Mouse (Mus musculus): Measurements from ENCODE around the gene Bcat2. TPM values are rescaled to one million over a fixed set of nuclear protein-coding genes. Genes with fewer than 3 reads are reported as not detected.

Bcat2 gene
- polyA plus RNA-seq, 1 experiment from 2014 or later = 23.3 TPM

DNA sequence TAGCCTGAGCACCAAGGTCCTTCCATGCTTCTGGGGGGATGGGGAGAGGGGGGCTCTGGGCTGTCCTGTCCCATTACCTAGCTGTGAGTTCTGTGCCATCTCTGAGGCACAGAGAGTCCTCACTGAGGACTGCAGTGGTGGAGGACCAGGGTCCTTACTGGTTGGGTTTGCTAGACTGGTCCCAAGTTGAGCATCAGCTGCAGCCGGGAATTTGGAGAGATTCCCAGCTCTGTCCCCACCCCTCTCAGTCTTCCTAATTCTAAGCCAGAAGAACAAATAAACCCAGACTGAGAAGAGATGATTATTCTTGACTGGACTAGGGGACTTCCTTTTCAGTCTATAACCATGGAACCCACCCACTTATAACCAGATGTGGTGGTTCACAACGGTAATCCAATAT lies 39.3 kb upstream of the Bcat2 start:
- no peak overlapping the region for H3K4me2 ChIP-seq (replicated peaks)
- no peaks in the 10 kb centered on the region for H3K9me3 ChIP-seq
- WGBS = 66% methylated on average over 2 of the region's 2 CpGs
- H3K36me3 ChIP-seq = no peaks in the 10 kb centered on the region
- H3K9ac ChIP-seq (replicated peaks) = no peak overlapping the region
- no peak for ATAC-seq (replicated peaks)
- no peak overlapping the region for H3K27ac ChIP-seq (replicated peaks)
- no peaks in the 10 kb centered on the region for H3K27me3 ChIP-seq
- no peak overlapping the region for H3K4me3 ChIP-seq
- peaks cover 3% of the 10 kb centered on the region; the same call in 1 of the 2 replicates for H3K4me1 ChIP-seq

DNA sequence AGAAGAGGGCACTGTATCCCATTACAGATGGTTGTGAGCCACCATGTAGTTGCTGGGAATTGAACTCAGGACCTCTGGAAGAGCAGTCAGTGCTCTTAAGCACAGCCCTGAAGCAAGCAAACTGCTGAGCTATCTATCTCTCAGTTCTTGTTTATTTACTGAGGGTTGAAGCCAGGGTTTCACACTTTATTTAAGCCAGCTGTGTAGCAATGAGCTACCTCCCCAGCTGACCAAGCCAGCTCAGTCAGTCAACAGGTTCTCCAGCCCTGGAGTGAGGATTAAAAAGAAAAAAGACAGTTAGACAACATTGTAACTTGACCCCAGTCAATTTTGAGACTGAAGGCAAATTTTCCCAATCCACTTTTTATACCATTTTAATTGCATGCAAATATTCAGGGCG lies 34.3 kb upstream of the Bcat2 start:
- ATAC-seq (replicated peaks) = no peak
- Histone ChIP-seq H3K36me3 (no peaks in the 10 kb centered on the region), H3K4me1 (peaks cover 7% of the 10 kb centered on the region), H3K27me3 (no peaks in the 10 kb centered on the region), H3K9ac (replicated peaks) (no peak overlapping the region), H3K27ac (replicated peaks) (no peak overlapping the region), H3K4me3 (no peak overlapping the region), H3K4me2 (replicated peaks) (no peak overlapping the region), H3K9me3 (no peaks in the 10 kb centered on the region)
- 76% methylated on average over 1 of the region's 1 CpGs for WGBS

DNA sequence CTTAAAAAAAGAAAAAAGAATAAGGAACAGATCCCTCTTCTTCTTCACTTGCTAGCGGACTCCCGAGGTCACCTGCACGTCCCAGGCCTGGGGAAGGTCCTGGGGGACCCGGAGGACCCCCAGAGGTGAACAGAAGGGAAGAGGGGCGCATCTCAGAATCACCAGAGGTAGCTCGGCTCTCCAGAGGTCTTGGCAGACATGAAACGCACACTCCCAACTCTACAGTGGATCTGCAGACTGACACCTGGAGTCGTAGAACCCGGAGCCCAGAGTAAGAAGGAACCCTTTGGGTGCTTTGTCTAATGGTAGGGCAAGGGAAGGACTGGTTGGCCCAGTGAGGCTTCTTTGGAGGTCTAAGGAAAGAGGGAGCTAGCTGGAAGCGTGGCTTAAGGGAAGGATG lies 32.4 kb upstream of the Bcat2 start:
- Histone ChIP-seq H3K36me3 (no peaks in the 10 kb centered on the region), H3K4me1 (peaks cover 7% of the 10 kb centered on the region), H3K27me3 (no peaks in the 10 kb centered on the region), H3K9ac (replicated peaks) (peak overlapping the region; percentile 72), H3K27ac (replicated peaks) (no peak overlapping the region), H3K4me3 (peak overlapping the region; percentile 54), H3K4me2 (replicated peaks) (peak overlapping the region; percentile 81), H3K9me3 (no peaks in the 10 kb centered on the region)
- ATAC-seq (replicated peaks) = peak; percentile 6; the same call in 1 of the 2 replicates
- 77% methylated on average over 10 of the region's 10 CpGs for WGBS

DNA sequence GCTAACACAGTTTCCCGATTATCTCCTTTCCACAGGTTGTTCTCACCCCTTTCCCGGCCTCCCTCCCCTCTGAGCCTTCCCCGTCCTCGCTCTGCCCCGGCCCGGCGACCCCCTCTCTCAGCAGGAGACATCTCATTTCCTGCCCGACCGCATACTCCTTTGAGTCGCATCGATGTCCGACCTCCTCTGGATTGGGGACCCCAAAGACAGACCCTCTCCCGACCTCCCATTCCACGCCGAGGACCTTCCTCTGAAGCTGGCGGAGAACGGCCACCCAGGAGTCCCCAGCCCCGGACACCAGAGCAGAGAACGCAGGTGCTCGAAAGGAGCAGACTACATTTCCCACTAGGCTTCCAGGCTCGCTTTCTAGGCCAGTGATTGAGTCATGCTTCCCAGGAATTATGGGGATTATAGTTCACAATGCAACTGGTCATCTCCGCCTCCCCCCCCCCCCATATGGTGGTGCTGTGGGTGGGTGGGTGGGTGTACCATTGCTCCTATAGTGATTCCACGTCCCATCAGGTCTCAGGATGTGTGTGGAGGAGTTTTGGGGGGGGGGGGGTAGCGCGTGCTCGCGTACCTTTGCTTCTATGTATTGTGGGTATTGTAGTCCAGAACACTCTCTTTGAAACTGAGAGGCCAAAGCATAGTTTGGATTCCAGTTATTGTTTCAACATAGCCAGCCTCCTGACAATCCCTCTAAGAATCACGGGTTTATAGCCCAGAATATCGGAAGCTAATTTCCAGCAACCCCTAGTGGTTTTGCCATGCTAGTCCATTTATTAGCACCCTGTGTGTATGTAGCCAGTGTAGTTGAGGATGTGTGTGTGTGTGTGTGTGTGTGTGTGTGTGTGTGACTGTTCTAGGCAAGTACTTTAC lies 31.6 kb upstream of the Bcat2 start:
- no peaks in the 10 kb centered on the region for H3K9me3 ChIP-seq
- H3K4me3 ChIP-seq = peak overlapping the region; percentile 54
- peak overlapping the region; percentile 81 for H3K4me2 ChIP-seq (replicated peaks)
- H3K4me1 ChIP-seq = peaks cover 7% of the 10 kb centered on the region
- peak; percentile 90 for ATAC-seq (replicated peaks)
- H3K9ac ChIP-seq (replicated peaks) = peak overlapping the region; percentile 72
- WGBS = under 1% methylated on average over 28 of the region's 29 CpGs
- H3K36me3 ChIP-seq = no peaks in the 10 kb centered on the region
- H3K27me3 ChIP-seq = no peaks in the 10 kb centered on the region
- 0 out of 2 replicates have a peak overlapping the region, but pooled peaks have one; percentile 29 for H3K27ac ChIP-seq (replicated peaks)

DNA sequence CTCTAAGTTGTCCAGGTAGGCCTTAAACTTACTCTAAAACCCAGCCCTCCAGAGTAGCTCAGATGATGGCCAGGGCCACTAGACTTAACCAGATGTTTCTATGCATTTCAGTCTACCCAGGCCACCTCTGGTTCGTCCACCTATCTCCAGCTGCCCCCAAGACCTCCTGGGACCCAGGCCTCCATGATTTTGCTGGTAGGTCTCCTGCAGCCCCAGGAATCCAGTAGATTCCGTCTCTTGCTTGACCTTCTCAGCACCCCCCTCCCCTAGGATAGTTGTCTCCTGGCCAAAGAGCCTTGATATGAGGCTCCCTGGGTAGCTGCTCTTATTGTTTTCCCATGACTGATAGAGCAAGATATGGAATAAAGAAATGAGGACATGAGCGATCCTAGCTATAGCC lies 30.9 kb upstream of the Bcat2 start:
- no peak; the same call in 1 of the 2 replicates for ATAC-seq (replicated peaks)
- Histone ChIP-seq H3K9ac (replicated peaks) (no peak overlapping the region), H3K4me1 (peaks cover 7% of the 10 kb centered on the region), H3K27me3 (no peaks in the 10 kb centered on the region), H3K27ac (replicated peaks) (no peak overlapping the region), H3K4me3 (no peak overlapping the region), H3K9me3 (no peaks in the 10 kb centered on the region), H3K4me2 (replicated peaks) (no peak overlapping the region), H3K36me3 (no peaks in the 10 kb centered on the region)
- WGBS = 90% methylated on average over 3 of the region's 3 CpGs

DNA sequence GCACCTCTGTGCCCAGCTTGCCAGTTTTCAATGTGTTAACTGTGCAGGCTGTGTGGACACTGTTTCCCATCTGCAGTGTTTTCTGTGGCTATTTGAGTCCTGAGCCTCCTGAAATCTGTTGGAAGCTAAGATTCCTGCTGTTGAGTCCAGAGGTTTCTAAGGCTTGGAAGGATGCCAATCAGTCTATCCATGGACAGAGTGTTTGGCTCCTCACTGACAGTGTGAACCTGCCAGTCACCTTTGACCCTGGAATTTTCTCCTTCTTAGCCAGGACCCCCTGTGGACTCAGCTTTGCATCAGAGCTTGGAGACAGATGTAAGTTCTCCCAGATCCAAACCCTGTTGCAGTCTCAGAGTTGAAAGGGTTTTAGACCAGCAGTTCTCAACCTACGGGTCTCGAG lies 29.7 kb upstream of the Bcat2 start:
- Histone ChIP-seq H3K4me3 (no peak overlapping the region), H3K9ac (replicated peaks) (no peak overlapping the region), H3K4me1 (peaks cover 7% of the 10 kb centered on the region), H3K27me3 (no peaks in the 10 kb centered on the region), H3K4me2 (replicated peaks) (no peak overlapping the region), H3K9me3 (no peaks in the 10 kb centered on the region), H3K27ac (replicated peaks) (no peak overlapping the region), H3K36me3 (no peaks in the 10 kb centered on the region)
- WGBS = 73% methylated on average over 2 of the region's 2 CpGs
- ATAC-seq (replicated peaks) = no peak

DNA sequence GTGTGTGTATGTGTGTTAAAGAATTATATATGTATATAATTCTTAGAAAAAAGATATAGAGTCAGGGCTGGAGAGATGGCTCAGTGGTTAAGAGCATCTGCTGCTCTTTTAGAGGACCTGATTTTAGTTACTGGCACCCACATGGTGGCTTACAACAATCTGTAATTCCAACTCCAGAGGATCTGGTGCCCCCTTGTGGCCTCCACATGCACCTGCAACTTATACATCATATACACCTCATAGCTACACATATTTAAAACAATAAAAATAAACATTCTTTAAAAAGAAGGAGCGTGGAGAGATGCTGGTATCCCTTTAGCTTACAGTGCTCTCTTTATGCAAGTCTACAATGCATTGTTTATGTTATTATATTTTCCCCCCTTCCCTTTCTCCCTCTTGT lies 25.4 kb upstream of the Bcat2 start:
- no peaks in the 10 kb centered on the region for H3K27me3 ChIP-seq
- no peaks in the 10 kb centered on the region for H3K4me1 ChIP-seq
- H3K9ac ChIP-seq (replicated peaks) = no peak overlapping the region
- 97% methylated on average over 1 of the region's 1 CpGs for WGBS
- no peak overlapping the region for H3K4me3 ChIP-seq
- no peak overlapping the region for H3K27ac ChIP-seq (replicated peaks)
- H3K9me3 ChIP-seq = no peaks in the 10 kb centered on the region
- H3K36me3 ChIP-seq = no peaks in the 10 kb centered on the region
- ATAC-seq (replicated peaks) = no peak
- no peak overlapping the region for H3K4me2 ChIP-seq (replicated peaks)

DNA sequence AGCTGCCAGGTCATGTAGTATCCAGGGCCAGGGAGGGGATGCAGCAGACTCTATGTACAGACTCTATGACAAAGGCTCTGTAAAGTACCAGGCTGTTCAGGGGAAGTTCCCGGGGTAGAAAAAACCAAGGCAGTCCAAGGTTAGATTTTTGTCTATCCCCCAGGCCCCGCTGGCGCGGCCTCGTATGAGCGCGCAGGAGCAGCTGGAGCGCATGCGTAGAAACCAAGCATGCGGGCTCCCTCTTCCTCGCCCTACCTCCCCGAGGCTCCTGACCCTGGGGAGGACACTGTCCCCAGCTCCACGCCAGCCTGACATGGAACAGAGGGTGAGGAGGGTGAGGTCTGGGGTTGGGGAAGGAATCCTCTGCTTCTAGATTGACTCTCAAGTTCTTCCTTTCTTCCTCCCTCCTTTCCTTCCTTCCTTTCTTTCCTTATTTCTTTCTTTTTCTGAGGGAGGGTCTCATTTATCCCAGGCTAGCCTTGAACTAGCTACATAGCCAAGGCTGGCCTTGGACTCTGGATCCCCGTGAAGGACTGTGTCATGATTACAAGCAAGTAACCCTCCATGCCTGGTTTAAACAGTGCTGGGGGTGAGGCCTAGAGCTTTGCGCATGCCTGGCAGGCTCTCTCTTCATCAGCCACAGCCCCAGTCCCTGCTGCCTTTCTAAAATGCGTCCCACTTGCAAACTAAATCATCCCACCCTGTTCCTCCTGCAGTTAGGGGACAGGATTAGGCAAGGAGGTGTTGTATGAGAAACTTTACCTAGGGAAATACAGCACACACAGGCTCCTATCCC lies 20.1 kb upstream of the Bcat2 start:
- Histone ChIP-seq H3K27me3 (no peaks in the 10 kb centered on the region), H3K9me3 (no peaks in the 10 kb centered on the region), H3K9ac (replicated peaks) (no peak overlapping the region), H3K36me3 (no peaks in the 10 kb centered on the region), H3K4me2 (replicated peaks) (no peak overlapping the region), H3K27ac (replicated peaks) (no peak overlapping the region), H3K4me3 (no peak overlapping the region), H3K4me1 (no peaks in the 10 kb centered on the region)
- ATAC-seq (replicated peaks) = no peak
- 89% methylated on average over 16 of the region's 16 CpGs for WGBS

DNA sequence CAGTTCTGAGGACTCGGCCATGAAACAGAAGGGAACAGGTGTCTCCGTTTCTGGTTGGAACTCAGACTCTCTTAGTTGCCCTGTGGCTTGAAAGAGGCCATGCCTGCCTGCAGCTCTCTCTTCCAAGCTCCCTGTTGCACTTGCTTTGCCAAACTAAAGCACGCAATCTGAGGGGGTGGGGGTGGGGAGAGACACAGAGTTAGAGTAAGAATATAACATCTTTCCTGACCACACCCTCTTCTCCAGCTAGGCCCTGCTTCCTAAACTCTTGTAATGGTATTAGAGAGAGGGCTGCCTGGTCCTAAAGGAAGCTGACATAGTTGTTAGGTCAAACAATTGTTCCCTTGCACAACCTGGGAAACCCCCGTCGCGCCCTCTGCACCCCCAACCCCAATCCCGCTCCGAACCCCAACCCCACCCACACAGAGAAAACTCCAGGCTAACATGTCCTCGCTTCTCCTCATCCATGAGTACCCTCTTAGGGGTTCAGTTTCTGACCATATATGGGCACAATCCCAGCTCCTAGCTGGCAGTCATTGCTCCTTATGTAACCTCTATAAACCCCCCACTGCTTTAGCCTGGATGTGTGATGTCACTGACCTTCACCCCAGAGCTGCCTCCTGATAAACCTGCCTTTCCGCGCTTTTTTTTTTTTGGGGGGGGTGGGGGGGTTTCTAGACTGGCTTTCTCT lies 19.0 kb upstream of the Bcat2 start:
- H3K27me3 ChIP-seq = no peaks in the 10 kb centered on the region
- no peaks in the 10 kb centered on the region for H3K36me3 ChIP-seq
- no peak for ATAC-seq (replicated peaks)
- no peaks in the 10 kb centered on the region for H3K4me1 ChIP-seq
- H3K4me2 ChIP-seq (replicated peaks) = no peak overlapping the region
- H3K4me3 ChIP-seq = no peak overlapping the region
- H3K27ac ChIP-seq (replicated peaks) = no peak overlapping the region
- H3K9ac ChIP-seq (replicated peaks) = no peak overlapping the region
- no peaks in the 10 kb centered on the region for H3K9me3 ChIP-seq
- 76% methylated on average over 11 of the region's 11 CpGs for WGBS

DNA sequence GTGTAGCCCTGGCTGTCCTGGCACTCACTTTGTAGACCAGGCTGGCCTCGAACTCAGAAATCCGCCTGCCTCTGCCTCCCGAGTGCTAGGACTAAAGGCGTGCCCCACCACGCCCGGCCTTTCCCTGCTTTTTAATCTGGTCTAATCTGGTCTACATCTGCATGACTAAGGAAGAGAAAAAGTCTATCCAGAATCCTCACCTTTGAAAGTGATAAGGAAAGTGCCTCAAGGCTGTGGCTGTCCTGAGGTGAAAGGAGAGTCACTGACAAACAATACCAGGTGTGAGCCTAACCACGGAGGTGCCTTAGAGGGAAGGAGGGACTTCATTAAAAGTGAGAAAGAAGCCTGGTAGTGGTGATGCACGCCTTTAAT lies 18.5 kb upstream of the Bcat2 start:
- WGBS = 79% methylated on average over 8 of the region's 8 CpGs
- Histone ChIP-seq H3K9ac (replicated peaks) (no peak overlapping the region), H3K4me3 (no peak overlapping the region), H3K4me1 (no peaks in the 10 kb centered on the region), H3K27ac (replicated peaks) (no peak overlapping the region), H3K27me3 (no peaks in the 10 kb centered on the region), H3K9me3 (no peaks in the 10 kb centered on the region), H3K36me3 (no peaks in the 10 kb centered on the region), H3K4me2 (replicated peaks) (no peak overlapping the region)
- no peak for ATAC-seq (replicated peaks)

DNA sequence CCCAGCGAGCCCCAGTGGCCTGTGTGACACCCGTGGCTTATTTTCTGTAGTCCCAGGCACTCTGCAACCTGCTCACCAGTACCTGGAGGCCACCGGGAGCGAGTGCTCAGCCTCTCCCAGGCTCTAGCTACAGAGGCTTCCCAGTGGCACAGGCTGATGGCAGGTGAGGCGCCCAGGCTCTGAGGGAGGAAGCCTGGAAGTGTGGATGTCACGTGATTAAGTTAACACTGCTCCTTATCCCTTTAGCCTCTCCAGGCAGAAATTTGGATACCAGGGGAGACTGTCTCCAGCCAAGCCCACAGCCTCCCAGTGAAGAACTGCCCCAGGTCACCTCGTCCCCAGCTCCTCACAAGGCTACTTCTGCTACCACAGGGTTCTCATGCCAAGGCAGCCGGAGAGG lies 16.4 kb upstream of the Bcat2 start:
- no peak for ATAC-seq (replicated peaks)
- Histone ChIP-seq H3K36me3 (no peaks in the 10 kb centered on the region), H3K27ac (replicated peaks) (no peak overlapping the region), H3K4me1 (no peaks in the 10 kb centered on the region), H3K9ac (replicated peaks) (no peak overlapping the region), H3K9me3 (no peaks in the 10 kb centered on the region), H3K4me3 (no peak overlapping the region), H3K27me3 (no peaks in the 10 kb centered on the region), H3K4me2 (replicated peaks) (no peak overlapping the region)
- 63% methylated on average over 8 of the region's 8 CpGs for WGBS

DNA sequence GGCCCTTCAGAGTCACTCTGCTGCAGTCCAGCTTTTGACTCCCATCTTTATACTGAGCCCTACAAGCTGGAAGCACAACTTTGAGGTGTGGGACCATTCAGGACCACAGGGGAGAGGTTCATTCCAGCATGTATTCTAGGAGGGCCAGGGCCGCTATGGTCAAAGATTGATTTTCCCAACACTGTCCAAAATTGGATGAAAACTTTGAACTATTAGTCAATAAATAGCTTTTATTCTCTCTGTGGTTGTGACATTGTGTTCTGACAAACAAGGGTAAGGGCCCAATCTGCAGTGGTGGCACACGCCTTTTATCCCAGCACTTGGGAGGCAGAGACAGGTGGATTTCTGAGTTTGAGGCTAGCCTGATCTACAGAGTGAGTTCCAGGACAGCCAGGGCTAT lies 16.0 kb upstream of the Bcat2 start:
- H3K36me3 ChIP-seq = no peaks in the 10 kb centered on the region
- no peaks in the 10 kb centered on the region for H3K9me3 ChIP-seq
- ATAC-seq (replicated peaks) = no peak
- no peak overlapping the region for H3K4me2 ChIP-seq (replicated peaks)
- WGBS = 89% methylated on average over 2 of the region's 2 CpGs
- H3K9ac ChIP-seq (replicated peaks) = no peak overlapping the region
- no peak overlapping the region for H3K4me3 ChIP-seq
- no peak overlapping the region for H3K27ac ChIP-seq (replicated peaks)
- no peaks in the 10 kb centered on the region for H3K27me3 ChIP-seq
- H3K4me1 ChIP-seq = no peaks in the 10 kb centered on the region
